Mouse (Mus musculus): ENCODE results near the gene Thy1.

GRCm38 (mm10) chr9:44078955-44079756 is 36.0 kb downstream of the Thy1 start:
- TF ChIP-seq CTCF (IDR thresholded peaks at IDR 0.05; ENCODE audit: low read depth) (no peak), EP300 (IDR thresholded peaks at IDR 0.05; ENCODE audit: low read depth) (peak; percentile 46; the same call in 1 of the 2 replicates)
